Mouse (Mus musculus): Measurements from ENCODE around the gene Tmem44. TPM values are rescaled to one million over a fixed set of nuclear protein-coding genes. Genes with fewer than 3 reads are reported as not detected.

Gene Tmem44
- total and polyA plus RNA-seq, 2 experiments from 2014 or later, result 44.6 to 83.9 TPM

- ATAC-seq, result no peak
- no peak overlapping the region for H3K4me2 ChIP-seq (ENCODE audit: low read depth, low read length)
- WGBS, result 80% methylated on average over 6 of the region's 6 CpGs
- no peaks in the 10 kb centered on the region for H3K4me1 ChIP-seq (ENCODE audit: insufficient read depth, low read length)
- H3K4me3 ChIP-seq (ENCODE audit: low read length), result no peak overlapping the region
- no peak overlapping the region for H3K9ac ChIP-seq (replicated peaks; ENCODE audit: low read length)
- H3K27ac ChIP-seq, result no peak overlapping the region
- peaks cover 17% of the 10 kb centered on the region; the same call in 1 of the 2 replicates for H3K36me3 ChIP-seq (ENCODE audit: insufficient read depth, low read length)
- DNase-seq (ENCODE audit: low spot score), result no peak
- no peaks in the 10 kb centered on the region for H3K9me3 ChIP-seq (ENCODE audit: low read length)
- no peak for TF ChIP-seq CTCF (IDR thresholded peaks at IDR 0.05; ENCODE audit: low read depth)
- no peaks in the 10 kb centered on the region for H3K27me3 ChIP-seq (ENCODE audit: insufficient read depth, low read length)
Observed at GRCm38 (mm10) chr16:30542826-30543225, 7.8 kb downstream of the Tmem44 start.

- DNase-seq (ENCODE audit: low spot score), result no peak
- H3K9me3 ChIP-seq (ENCODE audit: low read length), result no peaks in the 10 kb centered on the region
- 66% methylated on average over 20 of the region's 20 CpGs for WGBS
- ATAC-seq, result peak; percentile 54; the same call in 1 of the 2 replicates
- TF ChIP-seq CTCF (IDR thresholded peaks at IDR 0.05; ENCODE audit: low read depth), result no peak
- no peaks in the 10 kb centered on the region for H3K4me1 ChIP-seq (ENCODE audit: insufficient read depth, low read length)
- H3K27me3 ChIP-seq (ENCODE audit: insufficient read depth, low read length), result no peaks in the 10 kb centered on the region
- 0 out of 2 replicates have a peak overlapping the region, but pooled peaks have one; percentile 3 for H3K4me2 ChIP-seq (ENCODE audit: low read depth, low read length)
- no peak overlapping the region for H3K4me3 ChIP-seq (ENCODE audit: low read length)
- no peak overlapping the region for H3K9ac ChIP-seq (replicated peaks; ENCODE audit: low read length)
- H3K27ac ChIP-seq, result peak overlapping the region; percentile 58; the same call in 1 of the 2 replicates
- peaks cover 10% of the 10 kb centered on the region; the same call in 1 of the 2 replicates for H3K36me3 ChIP-seq (ENCODE audit: insufficient read depth, low read length)
Observed at GRCm38 (mm10) chr16:30540107-30541001, 10.3 kb downstream of the Tmem44 start.

DNA sequence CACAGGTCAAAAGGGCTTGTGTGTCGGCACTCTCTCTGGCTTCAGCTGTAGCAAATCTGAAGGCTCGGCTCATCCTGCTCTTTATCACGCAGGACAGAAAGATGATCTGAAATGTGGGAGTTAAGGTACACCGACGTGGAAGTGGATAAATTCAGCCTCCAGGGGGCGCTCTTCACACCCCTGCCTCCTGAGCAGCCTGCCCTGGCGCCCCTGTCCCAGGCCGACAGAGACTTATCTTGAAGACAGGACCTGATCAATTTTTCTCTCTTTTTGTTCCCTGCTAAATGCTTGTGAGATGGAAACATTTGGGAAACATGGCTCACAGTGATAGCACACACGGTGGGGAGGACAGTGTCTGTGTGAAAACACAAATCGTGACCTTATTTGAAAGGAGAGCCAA is 11.2 kb downstream of the Tmem44 start:
- peak; percentile 83 for TF ChIP-seq CTCF (IDR thresholded peaks at IDR 0.05; ENCODE audit: low read depth)
- Histone ChIP-seq H3K27ac (no peak overlapping the region), H3K4me3 (ENCODE audit: low read length) (no peak overlapping the region), H3K36me3 (ENCODE audit: insufficient read depth, low read length) (peaks cover 4% of the 10 kb centered on the region), H3K4me1 (ENCODE audit: insufficient read depth, low read length) (no peaks in the 10 kb centered on the region), H3K4me2 (ENCODE audit: low read depth, low read length) (no peak overlapping the region), H3K9me3 (ENCODE audit: low read length) (no peaks in the 10 kb centered on the region), H3K27me3 (ENCODE audit: insufficient read depth, low read length) (no peaks in the 10 kb centered on the region), H3K9ac (replicated peaks; ENCODE audit: low read length) (no peak overlapping the region)
- 26% methylated on average over 10 of the region's 10 CpGs for WGBS
- ATAC-seq (no peak), DNase-seq (ENCODE audit: low spot score) (peak; percentile 64)

GRCm38 (mm10) chr16:30535075-30535474 is 15.6 kb downstream of the Tmem44 start:
- H3K27me3 ChIP-seq (ENCODE audit: insufficient read depth, low read length), result no peaks in the 10 kb centered on the region
- no peak overlapping the region for H3K4me2 ChIP-seq (ENCODE audit: low read depth, low read length)
- ATAC-seq (no peak), DNase-seq (ENCODE audit: low spot score) (no peak)
- H3K4me3 ChIP-seq (ENCODE audit: low read length), result no peak overlapping the region
- 87% methylated on average over 1 of the region's 1 CpGs for WGBS
- H3K4me1 ChIP-seq (ENCODE audit: insufficient read depth, low read length), result 0 out of 2 replicates have a peak, but pooled peaks cover 4% of the 10 kb centered on the region
- H3K36me3 ChIP-seq (ENCODE audit: insufficient read depth, low read length), result peaks cover 5% of the 10 kb centered on the region
- no peaks in the 10 kb centered on the region for H3K9me3 ChIP-seq (ENCODE audit: low read length)
- H3K27ac ChIP-seq, result no peak overlapping the region
- no peak overlapping the region for H3K9ac ChIP-seq (replicated peaks; ENCODE audit: low read length)
- TF ChIP-seq CTCF (IDR thresholded peaks at IDR 0.05; ENCODE audit: low read depth), result no peak

- Histone ChIP-seq H3K4me3 (ENCODE audit: low read length) (no peak overlapping the region), H3K9ac (replicated peaks; ENCODE audit: low read length) (no peak overlapping the region), H3K27ac (no peak overlapping the region), H3K4me2 (ENCODE audit: low read depth, low read length) (no peak overlapping the region), H3K27me3 (ENCODE audit: insufficient read depth, low read length) (no peaks in the 10 kb centered on the region), H3K4me1 (ENCODE audit: insufficient read depth, low read length) (0 out of 2 replicates have a peak, but pooled peaks cover 4% of the 10 kb centered on the region), H3K9me3 (ENCODE audit: low read length) (no peaks in the 10 kb centered on the region), H3K36me3 (ENCODE audit: insufficient read depth, low read length) (peaks cover 10% of the 10 kb centered on the region)
- no peak for ATAC-seq
- 71% methylated on average over 4 of the region's 4 CpGs for WGBS
- TF ChIP-seq CTCF (IDR thresholded peaks at IDR 0.05; ENCODE audit: low read depth), result no peak
- DNase-seq (ENCODE audit: low spot score), result no peak
Observed at GRCm38 (mm10) chr16:30533592-30533991, 17.1 kb downstream of the Tmem44 start.

DNA sequence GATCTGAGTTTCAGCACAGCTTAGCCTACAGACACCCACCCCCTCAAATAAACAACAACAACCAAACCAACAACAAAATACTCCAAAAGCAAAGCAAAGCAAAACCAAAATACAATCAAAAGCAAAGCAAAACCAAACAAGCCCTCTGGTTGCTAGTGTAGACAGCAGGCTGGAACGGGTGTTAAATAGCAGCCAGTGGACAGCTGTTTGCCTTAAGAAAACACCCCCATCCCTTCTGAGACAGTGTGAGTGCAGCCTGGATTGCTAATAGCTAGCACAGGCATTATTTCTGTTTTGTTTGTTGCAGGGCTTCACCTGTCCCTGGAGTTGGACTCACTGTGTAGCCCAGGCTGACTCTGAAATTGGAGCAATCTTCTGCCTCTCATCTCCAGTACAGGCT is 17.7 kb downstream of the Tmem44 start:
- WGBS, result 85% methylated on average over 1 of the region's 1 CpGs
- DNase-seq (ENCODE audit: low spot score), result no peak
- no peak for TF ChIP-seq CTCF (IDR thresholded peaks at IDR 0.05; ENCODE audit: low read depth)

More for the DNA sequence above, 17.7 kb downstream of the Tmem44 start:
- Histone ChIP-seq H3K9me3 (ENCODE audit: low read length) (no peaks in the 10 kb centered on the region), H3K27ac (no peak overlapping the region), H3K9ac (replicated peaks; ENCODE audit: low read length) (no peak overlapping the region), H3K4me3 (ENCODE audit: low read length) (no peak overlapping the region), H3K4me1 (ENCODE audit: insufficient read depth, low read length) (0 out of 2 replicates have a peak, but pooled peaks cover 4% of the 10 kb centered on the region), H3K36me3 (ENCODE audit: insufficient read depth, low read length) (peaks cover 10% of the 10 kb centered on the region), H3K4me2 (ENCODE audit: low read depth, low read length) (no peak overlapping the region), H3K27me3 (ENCODE audit: insufficient read depth, low read length) (no peaks in the 10 kb centered on the region)
- ATAC-seq, result no peak
